Mouse (Mus musculus): ENCODE measurements at regions not wholly inside any gene's neighbourhood (a gene's known extent, or its start where the extent isn't known, plus 50 kb on each side); places are given as distances from the start of the nearest gene placed in this dataset.

DNA sequence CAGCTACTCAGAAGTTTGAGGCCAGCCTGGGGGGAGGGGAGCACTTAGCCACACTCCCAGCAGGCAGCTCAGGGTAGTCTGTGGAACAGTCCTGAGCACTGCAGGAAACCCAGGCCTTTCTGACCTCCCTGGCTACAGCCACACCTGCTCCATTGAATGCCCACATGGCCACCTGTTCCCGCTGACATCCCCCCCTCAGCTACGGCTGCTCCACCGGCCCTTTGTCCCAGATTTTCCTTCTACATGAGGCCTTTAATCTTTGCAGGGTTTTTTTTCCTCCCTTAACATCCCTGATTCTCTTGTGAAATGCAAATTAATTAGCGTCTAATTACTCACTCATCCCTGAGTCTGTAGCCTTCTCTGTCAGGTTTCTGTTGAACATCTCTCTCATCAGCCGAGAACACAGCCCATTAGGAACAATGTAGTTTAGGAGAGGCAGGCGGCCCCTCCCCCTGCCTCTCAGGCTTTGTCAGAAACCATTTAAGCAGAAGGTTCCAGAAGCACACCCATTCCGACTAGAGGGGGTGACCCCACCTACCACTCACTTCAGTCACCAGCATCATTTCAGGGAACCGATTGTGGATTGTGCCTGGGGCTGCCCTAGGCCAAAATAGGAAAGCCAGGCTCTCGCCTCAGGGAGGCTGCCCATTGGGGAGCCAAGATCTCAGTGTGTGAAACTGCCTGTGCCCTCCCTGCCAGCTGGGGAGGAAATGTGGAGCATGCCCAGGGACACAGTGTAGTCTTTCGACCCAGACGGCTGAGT is 78.8 kb upstream of the Tle3 start:
- no peak for DNase-seq
- no peak for TF ChIP-seq CTCF (IDR thresholded peaks at IDR 0.05; ENCODE audit: low read depth)
- Histone ChIP-seq H3K27me3 (ENCODE audit: insufficient read depth, low read length) (peaks cover 53% of the 10 kb centered on the region), H3K4me2 (no peak overlapping the region), H3K4me1 (ENCODE audit: insufficient read depth) (no peaks in the 10 kb centered on the region), H3K36me3 (ENCODE audit: insufficient read depth) (no peaks in the 10 kb centered on the region), H3K4me3 (ENCODE audit: low read depth, low read length) (no peak overlapping the region), H3K27ac (ENCODE audit: low read depth) (no peak overlapping the region), H3K9me3 (ENCODE audit: low read depth, low read length) (no peaks in the 10 kb centered on the region), H3K9ac (no peak overlapping the region)
- WGBS: 49% methylated on average over 11 of the region's 11 CpGs
- no peak for ATAC-seq (ENCODE audit: insufficient read depth)

DNA sequence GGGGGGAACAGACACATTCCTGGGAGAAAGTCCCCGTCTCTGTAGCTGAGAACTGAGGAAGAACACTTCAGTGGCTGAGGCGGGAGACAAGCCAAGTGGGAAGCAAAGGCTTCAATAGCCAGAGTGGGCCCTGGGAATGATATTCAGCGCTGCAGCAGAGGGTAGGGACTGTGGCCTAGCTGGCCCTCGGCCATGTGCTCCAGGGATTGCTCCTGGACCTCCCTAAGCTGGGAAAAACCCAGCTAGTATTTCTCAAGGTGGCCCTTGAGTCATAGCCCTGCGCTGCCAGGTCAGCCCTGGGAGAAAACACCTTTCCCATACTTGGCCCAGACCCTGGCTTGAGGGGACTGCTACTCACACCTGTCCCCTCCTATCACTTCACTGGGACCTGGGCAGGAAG is 77.2 kb upstream of the Tle3 start:
- Histone ChIP-seq H3K4me3 (ENCODE audit: low read depth, low read length) (no peak overlapping the region), H3K4me1 (ENCODE audit: insufficient read depth) (0 out of 2 replicates have a peak, but pooled peaks cover 2% of the 10 kb centered on the region), H3K9me3 (ENCODE audit: low read depth, low read length) (no peaks in the 10 kb centered on the region), H3K27ac (ENCODE audit: low read depth) (no peak overlapping the region), H3K9ac (no peak overlapping the region), H3K4me2 (no peak overlapping the region), H3K27me3 (ENCODE audit: insufficient read depth, low read length) (peaks cover 53% of the 10 kb centered on the region), H3K36me3 (ENCODE audit: insufficient read depth) (no peaks in the 10 kb centered on the region)
- 69% methylated on average over 5 of the region's 5 CpGs for WGBS
- DNase-seq (no peak), ATAC-seq (ENCODE audit: insufficient read depth) (no peak)
- TF ChIP-seq CTCF (IDR thresholded peaks at IDR 0.05; ENCODE audit: low read depth): no peak

DNA sequence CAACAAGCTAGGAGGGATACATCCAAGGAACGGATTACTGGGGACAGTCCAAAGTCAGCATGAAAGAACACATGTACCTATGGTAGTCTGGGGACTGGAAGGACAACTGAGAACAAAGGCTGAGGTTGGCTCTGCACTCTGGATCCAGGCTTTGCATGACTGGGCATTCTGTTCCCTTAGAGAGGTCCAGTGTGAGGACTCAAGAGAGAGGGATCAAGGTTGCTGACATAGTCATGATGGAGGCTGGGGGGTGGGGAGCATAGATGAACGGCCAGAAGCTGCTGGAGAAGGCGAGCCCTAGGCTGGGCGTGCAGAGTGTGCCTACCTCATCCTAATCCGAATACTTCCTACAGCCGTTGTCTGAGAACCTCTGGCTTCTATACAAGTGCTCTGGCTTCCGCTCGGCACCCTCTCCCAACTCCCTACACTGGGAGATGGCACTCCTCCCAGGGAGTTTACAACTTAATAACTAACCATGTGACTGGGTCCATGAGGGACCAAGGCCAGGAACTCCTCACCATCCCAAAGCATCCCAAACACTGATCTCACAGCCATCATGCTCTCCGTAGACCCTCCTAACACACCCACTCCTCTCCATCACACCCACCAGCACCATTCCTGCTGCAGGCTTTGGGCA is 75.7 kb upstream of the Tle3 start:
- DNase-seq (no peak), ATAC-seq (ENCODE audit: insufficient read depth) (no peak)
- Histone ChIP-seq H3K4me2 (no peak overlapping the region), H3K27me3 (ENCODE audit: insufficient read depth, low read length) (peaks cover 60% of the 10 kb centered on the region), H3K36me3 (ENCODE audit: insufficient read depth) (no peaks in the 10 kb centered on the region), H3K9me3 (ENCODE audit: low read depth, low read length) (no peaks in the 10 kb centered on the region), H3K4me3 (ENCODE audit: low read depth, low read length) (no peak overlapping the region), H3K27ac (ENCODE audit: low read depth) (no peak overlapping the region), H3K9ac (no peak overlapping the region), H3K4me1 (ENCODE audit: insufficient read depth) (0 out of 2 replicates have a peak, but pooled peaks cover 2% of the 10 kb centered on the region)
- TF ChIP-seq CTCF (IDR thresholded peaks at IDR 0.05; ENCODE audit: low read depth): no peak
- WGBS: 90% methylated on average over 9 of the region's 9 CpGs

DNA sequence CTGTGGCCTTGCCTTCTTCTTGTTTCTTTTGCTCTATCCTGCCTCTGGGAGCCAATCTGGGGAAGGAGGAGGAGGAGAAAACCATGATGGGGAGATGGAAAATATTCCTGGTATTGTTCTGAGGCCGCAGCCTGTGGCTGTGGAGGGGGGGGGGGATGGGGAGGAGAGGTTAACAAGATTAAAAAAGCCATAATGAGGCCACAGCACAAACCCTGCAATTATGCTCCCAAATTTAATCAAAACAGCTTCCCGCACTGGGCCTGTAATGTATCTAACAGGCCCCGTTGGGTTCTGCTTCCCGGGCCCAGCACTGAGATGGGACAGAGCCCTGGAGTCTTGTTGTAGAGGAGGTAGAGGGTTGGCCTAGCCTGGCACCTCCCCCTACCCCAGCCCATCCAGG is 74.8 kb upstream of the Tle3 start:
- Histone ChIP-seq H3K9me3 (ENCODE audit: low read depth, low read length) (no peaks in the 10 kb centered on the region), H3K27ac (ENCODE audit: low read depth) (no peak overlapping the region), H3K27me3 (ENCODE audit: insufficient read depth, low read length) (peaks cover 60% of the 10 kb centered on the region), H3K4me3 (ENCODE audit: low read depth, low read length) (no peak overlapping the region), H3K4me1 (ENCODE audit: insufficient read depth) (0 out of 2 replicates have a peak, but pooled peaks cover 2% of the 10 kb centered on the region), H3K36me3 (ENCODE audit: insufficient read depth) (no peaks in the 10 kb centered on the region), H3K9ac (no peak overlapping the region), H3K4me2 (no peak overlapping the region)
- DNase-seq (no peak), ATAC-seq (ENCODE audit: insufficient read depth) (no peak)
- TF ChIP-seq CTCF (IDR thresholded peaks at IDR 0.05; ENCODE audit: low read depth): no peak
- 61% methylated on average over 4 of the region's 4 CpGs for WGBS

DNA sequence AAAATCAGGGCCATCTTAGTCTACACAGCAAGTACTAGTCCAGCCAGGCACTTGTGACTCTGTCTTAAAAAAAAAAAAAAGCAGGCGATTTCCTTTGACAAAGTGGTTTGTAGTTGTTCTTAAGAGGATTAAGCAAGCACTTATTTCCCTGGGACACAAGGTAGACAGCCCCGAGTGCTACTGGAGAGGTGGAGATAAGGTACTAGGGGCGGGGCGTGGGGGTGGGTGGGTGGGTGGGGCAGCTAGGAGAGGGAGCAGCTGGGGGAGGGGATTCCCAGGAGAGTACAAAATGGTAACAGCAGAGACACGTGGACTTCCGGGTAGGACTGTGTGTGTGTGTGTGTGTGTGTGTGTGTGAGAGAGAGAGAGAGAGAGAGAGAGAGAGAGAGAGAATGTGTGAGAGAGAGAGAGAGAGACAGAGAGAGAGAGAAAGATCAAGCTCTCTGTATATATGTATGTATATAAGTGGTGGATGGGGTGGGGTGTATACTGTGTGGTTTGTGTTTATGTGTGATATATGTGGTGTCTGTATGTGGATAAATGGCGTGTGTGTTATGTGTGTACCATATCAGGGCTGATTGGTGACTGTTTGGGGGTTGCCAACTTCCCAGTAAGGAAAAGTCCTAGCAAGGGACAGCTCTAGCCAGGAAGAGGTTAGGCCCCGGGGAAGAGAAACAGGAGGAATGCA is 72.1 kb upstream of the Tle3 start:
- Histone ChIP-seq H3K4me2 (no peak overlapping the region), H3K9ac (no peak overlapping the region), H3K4me1 (ENCODE audit: insufficient read depth) (0 out of 2 replicates have a peak, but pooled peaks cover 2% of the 10 kb centered on the region), H3K36me3 (ENCODE audit: insufficient read depth) (no peaks in the 10 kb centered on the region), H3K9me3 (ENCODE audit: low read depth, low read length) (no peaks in the 10 kb centered on the region), H3K27ac (ENCODE audit: low read depth) (no peak overlapping the region), H3K27me3 (ENCODE audit: insufficient read depth, low read length) (peaks cover 55% of the 10 kb centered on the region), H3K4me3 (ENCODE audit: low read depth, low read length) (no peak overlapping the region)
- ATAC-seq (ENCODE audit: insufficient read depth) (peak; percentile 48; the same call in 1 of the 2 replicates), DNase-seq (peak; percentile 42)
- WGBS: 29% methylated on average over 8 of the region's 8 CpGs
- TF ChIP-seq CTCF (IDR thresholded peaks at IDR 0.05; ENCODE audit: low read depth): no peak

DNA sequence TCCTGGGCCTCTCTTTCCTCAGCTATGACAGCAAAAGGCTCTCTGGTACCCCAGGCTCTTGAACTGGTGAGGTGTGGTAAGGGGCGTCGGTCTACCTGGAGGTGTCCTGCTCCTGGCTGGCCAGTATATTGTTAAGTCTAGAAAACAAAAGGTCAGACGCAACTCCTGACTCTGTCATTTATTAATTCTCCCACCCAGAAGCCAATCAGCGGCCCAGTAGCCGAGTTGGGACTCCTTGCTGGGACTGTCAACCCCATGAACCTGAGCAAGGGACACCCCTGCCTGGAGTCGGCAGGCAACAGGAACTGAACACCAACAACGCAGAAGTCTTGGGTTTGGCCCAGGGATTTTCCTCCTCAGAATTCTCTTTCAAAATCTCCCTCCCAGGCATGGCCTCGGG is 71.1 kb upstream of the Tle3 start:
- H3K27ac ChIP-seq (ENCODE audit: low read depth): no peak overlapping the region
- 82% methylated on average over 8 of the region's 8 CpGs for whole genome bisulfite sequencing
- H3K4me1 ChIP-seq (ENCODE audit: insufficient read depth): 0 out of 2 replicates have a peak, but pooled peaks cover 2% of the 10 kb centered on the region
- ATAC-seq (ENCODE audit: insufficient read depth) (no peak), DNase-seq (no peak)
- H3K27me3 ChIP-seq (ENCODE audit: insufficient read depth, low read length): peaks cover 44% of the 10 kb centered on the region
- no peak for TF ChIP-seq CTCF (IDR thresholded peaks at IDR 0.05; ENCODE audit: low read depth)
- H3K4me2 ChIP-seq: no peak overlapping the region
- H3K9me3 ChIP-seq (ENCODE audit: low read depth, low read length): no peaks in the 10 kb centered on the region
- H3K9ac ChIP-seq: no peak overlapping the region
- no peaks in the 10 kb centered on the region for H3K36me3 ChIP-seq (ENCODE audit: insufficient read depth)
- no peak overlapping the region for H3K4me3 ChIP-seq (ENCODE audit: low read depth, low read length)

DNA sequence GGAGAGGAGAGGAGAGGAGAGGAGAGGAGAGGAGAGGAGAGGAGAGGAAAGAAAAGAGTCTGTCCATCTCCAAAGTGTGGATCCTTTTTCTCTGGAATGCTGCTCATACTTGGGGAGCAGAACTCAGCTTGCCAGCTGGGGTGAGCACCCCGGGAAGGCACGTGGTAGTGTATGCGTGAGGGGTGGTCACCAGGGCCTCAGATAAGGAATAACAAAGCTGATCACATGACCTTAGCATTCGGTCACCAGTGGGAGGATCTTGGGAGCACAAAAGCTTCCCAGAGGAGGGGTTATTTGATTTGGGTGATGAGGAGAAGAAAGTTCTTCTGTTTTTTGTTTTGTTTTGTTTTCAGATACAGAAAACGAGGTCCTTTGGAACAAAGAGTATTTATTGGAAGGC is 69.4 kb upstream of the Tle3 start:
- Histone ChIP-seq H3K4me1 (ENCODE audit: insufficient read depth) (0 out of 2 replicates have a peak, but pooled peaks cover 2% of the 10 kb centered on the region), H3K4me3 (ENCODE audit: low read depth, low read length) (no peak overlapping the region), H3K4me2 (no peak overlapping the region), H3K27ac (ENCODE audit: low read depth) (no peak overlapping the region), H3K9ac (no peak overlapping the region), H3K36me3 (ENCODE audit: insufficient read depth) (no peaks in the 10 kb centered on the region), H3K27me3 (ENCODE audit: insufficient read depth, low read length) (peaks cover 46% of the 10 kb centered on the region), H3K9me3 (ENCODE audit: low read depth, low read length) (no peaks in the 10 kb centered on the region)
- WGBS: 9% methylated on average over 5 of the region's 5 CpGs
- no peak for TF ChIP-seq CTCF (IDR thresholded peaks at IDR 0.05; ENCODE audit: low read depth)
- ATAC-seq (ENCODE audit: insufficient read depth): no peak
- DNase-seq: no peak

Data from lung, embryonic 14.5 days (tissue).